Mouse (Mus musculus) E14TG2a.4 (cell line): ENCODE results near the gene Glis1.

Experiments used
- CTCF ChIP-seq: conservative IDR thresholded peaks from 2 replicates; pipeline ENCODE4 v1.5.1; 2014; ENCODE audit warnings: low read length
- NANOG ChIP-seq: IDR thresholded peaks from 2 replicates; pipeline ENCODE4 v1.6.1; 2014; ENCODE audit warnings: borderline replicate concordance, low read length, mixed read lengths

DNA sequence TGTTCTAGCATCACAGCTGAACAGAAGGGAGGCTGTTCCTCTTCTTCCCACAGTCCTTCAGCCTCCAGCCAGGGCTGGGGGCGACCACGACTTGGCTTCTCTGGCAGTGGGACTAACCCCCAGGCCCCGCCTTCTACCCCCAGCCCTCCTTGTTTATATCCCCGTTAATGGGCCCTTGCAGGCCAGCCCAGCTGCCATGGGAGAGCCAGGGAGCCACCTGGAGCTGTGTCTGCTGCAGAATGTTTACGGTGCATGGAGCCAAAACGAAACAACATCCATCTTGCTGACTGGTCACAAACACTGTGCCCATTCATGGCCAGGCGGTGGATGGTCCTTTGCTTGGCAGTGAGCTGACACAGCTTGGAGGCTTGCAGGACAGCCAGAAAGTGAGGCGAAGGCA lies 112.1 kb downstream of the Glis1 start:
- no peak for TF ChIP-seq CTCF
- TF ChIP-seq NANOG: no peak
